Mouse (Mus musculus) erythroid progenitor cell, adult 5-6 weeks (primary cell): ENCODE data around the gene Dhtkd1. TPM values are rescaled to one million over a fixed set of nuclear protein-coding genes. Genes with fewer than 3 reads are reported as not detected.
"Not testable (repeated sequence)": the region's sequence is repeated elsewhere in the genome, so short reads cannot be mapped to it uniquely, and the experiment has no call there.

ENCODE experiments used
- ATAC-seq: replicated peaks from 2 replicates; pipeline ENCODE4 v1.8.0; 2016; ENCODE audit warnings: moderate number of reproducible peaks, mild to moderate bottlenecking, moderate TSS enrichment, inconsistent platforms; ENCODE audit not compliant: poor library complexity, low FRiP score, severe bottlenecking
- total RNA-seq, 2 experiments: library from RNA; stranded (forward) in 1 of 2; stranded (reverse) in 1 of 2; fragments of 150-400 nt in 1 of 2; fragments of 186-747, 209-891 nt in 1 of 2; gene quantifications; 2 replicates each; pipeline versions ENCODE4 v1.2.3 to v1.2.4; 2015 to 2017; ENCODE audit warnings: low replicate concordance in 2 of 2

The Dhtkd1 gene
- total RNA-seq (2015; ENCODE audit: low replicate concordance) (0.84 TPM in 1 of 2 replicates, not detected in the other), total RNA-seq (2017; ENCODE audit: low replicate concordance) (0.26 TPM in 1 of 2 replicates, not detected in the other)

DNA sequence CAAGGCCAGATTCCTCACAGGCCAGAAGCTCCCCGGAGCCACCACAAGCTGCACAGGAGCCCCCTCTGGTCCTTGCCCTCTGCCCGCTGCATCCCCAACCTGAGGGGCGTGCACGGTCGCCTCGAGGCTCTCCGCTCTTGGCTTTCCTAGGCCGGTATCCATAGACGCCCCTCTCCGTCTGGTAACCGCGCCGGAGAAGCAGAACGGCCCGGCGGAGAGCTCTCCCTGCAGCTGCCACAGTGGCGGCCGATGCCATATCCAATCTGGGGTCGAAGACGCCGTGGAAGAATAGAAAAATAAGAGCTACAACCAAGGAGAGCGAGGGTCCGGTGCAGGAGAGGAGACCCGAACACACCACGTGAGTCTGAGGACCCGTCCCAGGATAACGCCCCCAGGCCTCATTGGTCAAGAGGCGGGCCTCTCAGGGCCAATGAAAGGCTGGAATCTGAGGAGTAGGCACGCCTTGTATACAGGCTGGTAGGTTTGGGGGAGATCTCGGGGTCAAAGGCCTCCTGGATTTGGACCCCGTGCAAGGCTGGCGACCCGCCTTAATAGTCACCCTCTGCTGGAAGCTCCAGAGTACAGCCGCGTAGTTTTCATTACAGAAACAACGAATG lies at the start of gene Dhtkd1:
Gene Dhtkd1, minus strand, starts transcription at position 377 of the 617 bp plus-strand sequence.
- peak; percentile 73 for ATAC-seq

DNA sequence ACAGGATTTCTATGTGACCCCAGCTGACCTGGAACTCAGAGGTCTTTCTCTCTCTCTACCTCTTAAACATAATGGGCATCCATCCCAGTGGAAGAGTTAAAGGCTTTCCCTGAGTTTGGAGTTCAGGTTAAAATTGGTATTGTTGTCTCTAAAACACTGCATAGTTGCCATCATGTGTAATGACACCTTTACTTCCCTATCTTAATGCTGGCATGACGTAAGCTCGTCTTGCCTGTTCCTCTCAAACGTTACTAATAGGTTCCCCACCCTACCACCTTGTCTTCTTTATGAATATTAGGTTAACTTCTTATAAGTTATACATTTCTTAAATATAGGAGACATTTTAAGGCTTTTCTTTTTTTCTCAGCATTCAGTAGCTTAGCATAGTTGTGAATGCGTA lies 34.9 kb upstream of the Dhtkd1 start:
- no peak for ATAC-seq

DNA sequence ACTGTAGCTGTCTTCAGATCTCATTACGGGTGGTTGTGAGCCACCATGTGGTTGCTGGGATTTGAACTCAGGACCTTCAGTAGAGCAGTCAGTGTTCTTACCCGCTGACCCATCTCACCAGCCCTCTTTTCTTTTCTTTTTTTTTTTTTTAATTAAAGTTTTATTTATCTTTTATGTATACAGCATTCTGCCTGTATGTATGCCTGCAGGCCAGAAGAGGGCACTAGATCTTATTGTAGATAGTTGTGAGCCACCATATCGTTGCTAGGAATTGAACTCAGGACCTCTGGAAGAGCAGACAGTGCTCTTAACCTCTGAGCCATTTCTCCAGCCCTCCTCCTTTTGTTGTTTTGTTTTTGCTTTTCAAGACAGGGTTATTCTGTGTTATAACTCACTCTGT lies 28.0 kb upstream of the Dhtkd1 start:
- not testable (repeated sequence) for ATAC-seq

DNA sequence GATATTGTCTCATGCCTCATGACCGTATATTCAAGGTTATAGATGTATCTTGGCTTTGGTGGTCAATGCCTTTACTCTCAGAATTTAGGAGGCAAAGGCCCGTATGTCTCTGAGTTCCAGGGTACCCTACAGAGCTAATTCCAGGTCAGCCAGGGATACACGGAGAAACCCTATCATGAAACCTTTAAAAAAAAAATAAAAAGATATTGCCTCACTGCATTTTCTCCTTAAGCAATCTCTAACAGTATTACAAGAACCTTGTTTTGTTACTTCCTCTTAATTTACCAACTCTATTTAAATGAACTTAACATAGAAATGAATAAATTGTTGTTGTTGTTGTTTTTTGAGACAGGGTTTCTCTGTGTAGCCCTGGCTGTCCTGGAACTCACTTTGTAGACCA lies 23.4 kb upstream of the Dhtkd1 start:
- ATAC-seq: no peak

DNA sequence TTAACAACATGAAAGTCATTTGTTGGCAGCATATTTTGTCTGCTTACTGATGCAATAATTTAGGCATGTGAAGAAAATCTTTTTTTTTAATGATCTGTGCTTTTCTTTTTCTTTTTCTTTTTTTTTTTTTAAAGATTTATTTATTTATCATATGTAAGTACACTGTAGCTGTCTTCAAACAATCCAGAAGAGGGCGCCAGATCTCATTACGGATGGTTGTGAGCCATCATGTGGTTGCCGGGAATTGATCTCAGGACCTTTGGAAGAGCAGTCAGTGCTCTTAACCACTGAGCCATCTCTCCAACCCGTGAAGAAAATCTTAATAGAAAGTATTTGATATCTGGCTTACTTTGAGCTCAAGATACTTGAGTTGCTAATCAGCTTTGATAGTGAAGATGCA lies 21.1 kb upstream of the Dhtkd1 start:
- ATAC-seq: not testable (repeated sequence)

DNA sequence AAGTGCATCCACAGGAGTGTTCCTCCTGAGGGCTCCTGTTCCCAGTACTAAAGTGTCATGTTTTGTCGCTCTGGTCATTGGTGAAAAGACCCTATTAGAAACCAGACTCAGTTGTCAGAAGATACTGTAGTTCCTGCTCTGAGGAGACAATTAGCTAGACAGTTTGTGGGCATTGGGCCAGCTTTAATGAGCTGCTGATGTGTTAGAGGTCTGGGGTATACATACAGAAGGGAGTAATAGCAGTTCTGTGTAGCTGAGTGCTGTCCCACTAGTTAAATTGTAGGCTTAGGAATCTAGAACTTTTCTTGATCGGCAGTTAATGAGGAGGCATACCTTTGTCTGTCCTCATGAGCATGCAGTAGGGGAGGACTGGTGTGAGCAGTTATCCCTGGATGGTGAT lies 19.7 kb upstream of the Dhtkd1 start:
- ATAC-seq: no peak

DNA sequence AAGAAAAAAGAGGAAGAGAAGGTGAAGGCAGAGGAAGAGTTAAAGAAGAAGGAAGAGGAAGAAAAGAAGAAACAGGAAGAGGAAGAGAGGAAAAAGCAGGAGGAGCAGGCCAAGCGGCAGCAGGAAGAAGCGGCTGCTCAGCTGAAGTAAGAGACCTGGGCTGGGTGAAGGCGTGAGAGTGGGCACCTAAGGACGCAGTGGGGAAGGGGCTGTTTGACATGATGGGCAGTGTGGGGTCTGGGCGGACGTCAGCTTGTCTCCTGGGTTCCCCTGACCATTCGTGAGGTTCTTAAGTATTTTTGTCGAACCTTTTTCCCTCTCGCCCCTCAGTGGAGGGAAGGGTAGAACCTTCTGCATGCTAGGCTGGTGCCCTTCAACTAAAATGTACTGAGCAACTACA lies 15.1 kb upstream of the Dhtkd1 start:
- no peak for ATAC-seq

DNA sequence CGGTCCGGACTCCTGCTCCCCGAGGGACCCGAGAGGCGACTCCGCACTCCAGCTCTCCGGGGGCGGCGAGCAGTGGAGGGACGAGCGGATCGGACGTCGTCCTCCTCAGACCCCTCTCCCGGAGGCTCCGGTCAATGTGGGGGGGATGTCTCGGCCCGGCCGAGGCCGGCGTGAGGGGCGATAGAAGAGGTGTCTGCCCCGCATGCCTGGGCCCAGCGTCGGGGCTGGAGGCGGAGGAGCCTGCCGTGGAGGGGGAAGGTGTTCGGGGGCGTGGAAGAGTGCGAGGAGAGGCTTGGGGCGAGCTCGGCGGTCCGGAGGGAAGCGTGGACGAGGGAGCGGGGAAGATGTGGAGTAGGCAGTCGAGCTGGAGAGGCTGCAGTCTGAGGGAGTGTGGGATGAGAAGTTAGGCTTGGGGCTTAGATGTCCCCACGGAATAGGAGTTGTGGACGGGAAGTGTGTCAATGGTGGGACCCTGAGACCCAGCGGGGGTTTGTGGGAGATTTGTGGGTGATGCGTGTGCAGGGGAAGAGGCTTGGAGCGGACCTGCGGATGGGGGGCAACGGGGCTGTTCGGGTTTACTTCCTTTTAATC lies 9.1 kb upstream of the Dhtkd1 start:
- ATAC-seq: peak; percentile 57

DNA sequence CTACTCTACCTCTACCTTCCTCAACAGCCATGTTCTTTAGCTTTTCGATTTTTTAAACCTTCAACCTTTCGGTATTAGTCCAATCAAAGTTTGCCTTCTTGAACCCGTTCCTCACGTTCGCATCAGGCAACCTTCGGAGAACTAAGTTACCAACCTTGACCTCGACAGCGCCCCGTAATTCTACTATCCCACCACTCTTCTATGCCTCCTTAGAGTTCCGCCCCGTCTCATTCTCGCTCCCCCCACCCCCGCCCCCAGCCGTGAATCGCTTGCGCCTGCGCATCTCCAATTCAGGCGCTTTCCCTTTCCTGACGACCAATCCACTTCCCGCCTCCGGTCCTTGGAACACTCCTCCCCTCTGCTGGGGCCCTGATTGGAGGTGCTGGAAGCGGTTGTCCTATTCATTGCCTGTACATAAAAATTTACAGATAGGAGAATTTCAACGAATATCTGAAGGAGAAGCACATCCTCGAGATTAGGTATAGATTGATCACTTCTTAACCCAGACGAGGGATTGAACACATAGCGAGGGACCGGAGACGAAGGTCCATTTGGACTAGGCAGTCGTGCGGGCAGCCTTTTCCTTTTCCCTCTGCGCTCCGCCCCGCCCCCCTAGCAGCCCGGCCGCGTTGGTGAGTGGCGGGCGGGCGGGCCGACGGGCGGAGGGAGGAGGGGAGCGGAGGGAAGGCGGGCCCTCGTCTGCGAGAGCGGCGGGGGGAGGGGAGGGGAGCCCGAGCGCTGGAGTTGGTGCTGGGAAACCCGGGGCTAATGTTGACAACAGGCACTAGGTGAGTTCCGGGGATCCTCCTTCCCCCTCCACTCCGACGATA lies 8.4 kb upstream of the Dhtkd1 start, which contains the start of gene Upf2:
Gene Upf2, plus strand, starts transcription at position 704 of the 830 bp plus-strand sequence.
- ATAC-seq: peak; percentile 92

DNA sequence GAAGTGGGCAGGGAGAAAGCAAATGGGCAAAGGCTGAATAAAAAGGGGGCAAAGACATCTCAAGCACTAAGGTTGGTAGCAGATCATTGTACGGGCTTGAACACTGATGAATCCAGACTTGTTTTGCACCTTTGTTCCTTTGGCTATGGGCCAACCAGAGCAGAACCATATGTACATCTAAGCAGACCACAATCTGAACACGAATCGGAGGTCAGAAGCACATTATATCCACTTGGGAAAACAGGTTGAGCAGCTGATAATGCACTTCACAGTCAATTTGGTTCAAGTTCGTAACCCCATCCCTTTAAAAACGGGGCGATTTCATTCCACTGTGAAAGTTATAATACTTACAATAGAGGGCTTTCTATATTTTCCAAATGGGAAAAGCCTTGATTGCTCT lies 7.7 kb upstream of the Dhtkd1 start:
- ATAC-seq: no peak

DNA sequence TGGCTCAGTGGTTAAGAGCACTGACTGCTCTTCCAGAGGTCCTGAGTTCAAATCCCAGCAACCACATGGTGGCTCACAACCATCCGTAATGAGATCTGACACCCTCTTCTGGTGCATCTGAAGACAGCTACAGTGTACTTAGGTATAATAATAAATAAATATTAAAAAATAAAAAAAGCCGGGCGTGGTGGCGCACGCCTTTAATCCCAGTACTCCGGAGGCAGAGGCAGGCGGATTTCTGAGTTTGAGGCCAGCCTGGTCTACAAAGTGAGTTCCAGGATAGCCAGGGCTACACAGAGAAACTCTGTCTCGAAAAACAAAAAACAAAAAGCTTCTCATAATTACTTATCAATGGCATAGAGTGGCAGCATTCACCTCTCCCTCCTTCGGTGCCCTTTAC lies 7.2 kb upstream of the Dhtkd1 start:
- ATAC-seq: not testable (repeated sequence)

DNA sequence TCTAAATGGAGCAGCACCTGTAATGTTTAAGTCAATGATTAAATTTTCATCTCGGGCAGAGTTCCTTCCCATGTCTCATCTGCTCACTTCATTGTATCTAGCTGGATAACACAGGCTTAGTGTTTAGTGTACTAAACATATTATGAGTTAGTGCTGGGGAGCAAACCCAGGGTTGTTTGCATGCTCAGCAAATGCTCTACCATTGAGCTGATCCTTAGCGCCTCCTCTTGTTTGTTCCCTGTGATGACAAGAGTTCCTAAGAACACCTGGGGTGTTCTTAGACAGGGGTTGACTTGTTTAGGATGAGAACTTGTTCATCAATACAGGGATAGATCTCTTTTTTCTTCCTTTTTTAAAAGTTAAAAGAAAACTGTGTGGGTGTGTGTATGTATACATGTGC lies 6.4 kb upstream of the Dhtkd1 start:
- no peak for ATAC-seq

DNA sequence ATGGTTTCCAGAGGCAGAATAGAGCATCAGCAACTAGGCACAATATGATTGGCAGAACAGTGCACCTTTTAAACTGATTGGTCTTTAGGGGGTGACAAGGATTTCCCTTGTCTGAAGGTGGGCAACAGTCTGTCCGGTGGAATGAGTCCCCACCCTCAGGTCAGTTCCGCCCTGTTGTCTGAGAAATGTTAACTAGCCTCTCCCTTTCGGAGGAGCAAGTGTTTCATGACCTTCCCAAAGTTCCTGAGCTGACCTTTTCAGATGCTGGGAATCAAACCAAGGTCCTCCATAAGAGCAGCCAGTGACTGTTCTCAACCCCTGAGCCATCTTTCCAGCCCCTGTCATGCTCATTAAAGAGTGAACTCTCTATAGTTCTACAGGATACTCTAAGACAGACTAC lies 4.3 kb upstream of the Dhtkd1 start:
- ATAC-seq: no peak

DNA sequence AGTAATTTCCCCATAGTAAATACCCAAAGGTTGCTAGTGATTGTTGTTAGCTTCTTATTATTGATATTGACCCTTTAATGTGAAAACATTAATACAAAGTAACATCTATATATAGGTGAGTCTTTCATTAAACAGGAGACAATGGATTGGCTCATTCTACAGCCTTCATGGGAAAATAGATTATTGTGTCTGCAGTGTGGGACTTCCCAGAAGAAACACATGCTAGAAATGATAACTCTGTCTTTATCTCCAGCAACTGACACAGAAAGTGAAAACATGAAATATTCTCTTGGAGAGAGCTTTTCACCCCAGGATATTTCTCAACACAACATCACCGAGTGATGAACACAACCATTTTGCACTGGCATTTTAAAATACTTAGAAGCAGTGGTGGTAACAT lies 3.0 kb upstream of the Dhtkd1 start:
- ATAC-seq: no peak

DNA sequence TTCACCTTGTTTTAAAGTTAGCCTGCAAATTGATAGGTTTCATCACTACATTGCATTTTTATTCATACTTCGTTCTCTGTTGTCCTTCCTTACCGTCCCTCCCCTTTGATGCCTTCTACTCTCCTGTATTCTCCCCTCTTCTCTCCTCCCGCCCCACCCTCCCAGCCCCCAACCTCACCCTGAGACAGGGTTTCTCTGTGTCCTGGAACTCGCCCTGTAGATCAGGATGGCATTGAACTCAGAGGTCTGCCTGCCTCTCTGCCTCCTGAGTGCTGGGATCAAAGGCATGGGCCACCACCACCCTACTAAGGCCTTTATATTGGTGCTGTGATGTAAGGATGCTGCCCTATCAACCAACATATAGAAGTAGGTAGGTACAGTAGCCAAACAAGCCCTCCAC lies 479 bp upstream of the Dhtkd1 start:
- ATAC-seq: no peak

DNA sequence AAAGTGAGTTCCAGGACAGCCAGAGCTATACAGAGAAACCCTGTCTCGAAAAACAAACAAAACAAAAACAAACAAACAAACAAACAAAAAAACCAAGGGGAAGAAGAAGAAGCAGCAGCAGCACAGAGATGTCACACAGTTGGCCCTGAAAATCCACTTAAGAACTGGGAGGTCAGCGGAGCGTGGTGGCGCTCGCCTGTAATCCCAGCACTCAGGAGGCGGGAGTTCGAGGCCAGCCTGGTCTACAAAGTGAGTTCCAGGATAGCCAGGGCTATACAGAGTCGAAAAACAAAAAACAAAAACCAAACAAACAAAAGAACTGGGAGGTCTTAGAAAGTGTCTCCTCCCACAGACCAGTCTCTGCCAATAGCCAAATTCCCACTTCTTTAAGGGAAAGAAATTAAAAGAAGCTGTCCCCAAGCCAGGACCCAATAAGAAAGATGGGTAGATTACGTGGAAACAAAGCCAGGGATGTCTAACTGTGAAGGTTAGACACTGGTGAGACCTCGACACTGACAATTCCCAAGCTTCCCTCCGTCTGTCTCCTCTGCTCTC lies 654 bp downstream of the Dhtkd1 start:
- no peak for ATAC-seq

DNA sequence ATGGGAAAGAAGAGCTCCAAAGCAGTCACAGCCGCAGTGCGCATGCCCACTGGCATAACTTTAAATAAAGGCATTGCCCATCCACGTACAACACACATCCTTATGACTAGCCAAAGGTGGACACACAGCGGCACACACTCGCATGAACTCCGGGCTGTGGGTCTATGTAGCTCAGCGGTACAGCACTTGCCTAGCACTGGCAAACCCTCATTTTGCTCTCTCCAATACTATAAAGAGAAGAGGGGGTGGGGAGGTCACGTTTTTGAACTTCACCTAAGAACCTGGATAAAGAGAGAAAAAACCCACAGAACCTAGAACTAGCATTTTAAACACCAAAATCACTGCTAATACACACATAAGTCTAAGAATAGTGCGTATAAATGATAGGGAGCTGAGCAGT lies 1.7 kb downstream of the Dhtkd1 start:
- ATAC-seq: no peak

DNA sequence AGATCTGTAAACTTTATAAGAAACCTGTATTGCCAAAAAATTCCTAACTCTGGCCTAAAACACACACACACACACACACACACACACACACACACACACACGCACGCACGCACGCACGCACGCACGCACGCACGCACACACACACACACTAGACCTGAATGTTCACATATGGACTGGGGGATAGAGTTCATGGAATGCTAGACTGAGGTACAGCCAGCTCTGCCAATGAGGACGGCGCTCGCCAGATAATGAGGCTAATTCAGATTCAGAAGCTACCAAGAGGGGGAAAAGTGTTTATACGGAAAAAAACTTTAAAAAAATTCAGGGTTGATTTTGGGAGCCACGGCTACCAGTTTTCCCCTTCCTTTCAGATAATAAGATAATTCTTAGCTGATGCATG lies 2.7 kb downstream of the Dhtkd1 start:
- no peak for ATAC-seq

DNA sequence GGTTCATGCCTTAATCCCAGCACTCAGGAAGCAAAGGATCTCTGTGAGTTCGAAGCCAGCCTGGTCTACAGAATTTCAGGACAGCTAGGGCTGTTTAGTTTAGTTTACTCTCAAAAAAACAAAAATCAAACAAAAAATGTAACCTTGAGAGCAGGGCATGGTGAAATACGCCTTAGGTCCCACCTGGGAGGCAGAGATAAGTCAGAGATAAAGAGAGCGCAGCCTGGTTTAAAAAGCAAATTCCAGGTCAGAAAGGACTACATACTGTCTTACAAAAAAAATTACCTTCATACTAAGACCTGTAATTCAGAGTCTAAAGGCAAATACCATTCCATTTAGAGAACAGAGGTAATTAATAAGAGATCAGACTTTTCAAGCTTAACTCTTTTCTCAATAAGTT lies 3.3 kb downstream of the Dhtkd1 start:
- no peak for ATAC-seq

DNA sequence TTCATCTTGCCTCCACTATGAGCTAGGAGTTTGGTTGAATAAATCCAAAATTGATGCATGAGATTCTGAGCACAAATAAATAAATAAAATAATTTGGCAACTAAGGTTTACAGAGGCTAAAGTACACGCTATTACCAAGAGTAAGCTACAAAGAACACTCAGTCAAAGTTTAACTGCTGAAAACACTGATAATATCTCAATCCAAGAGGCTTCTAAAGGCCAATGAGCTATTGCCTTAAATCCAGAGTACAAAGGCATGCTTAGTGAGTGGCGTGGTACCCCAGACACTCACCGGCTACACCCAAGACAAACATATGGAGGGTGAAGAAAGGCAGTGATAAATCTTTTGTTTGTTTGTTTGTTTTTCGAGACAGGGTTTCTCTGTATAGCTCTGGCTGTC lies 6.0 kb downstream of the Dhtkd1 start:
- no peak for ATAC-seq

DNA sequence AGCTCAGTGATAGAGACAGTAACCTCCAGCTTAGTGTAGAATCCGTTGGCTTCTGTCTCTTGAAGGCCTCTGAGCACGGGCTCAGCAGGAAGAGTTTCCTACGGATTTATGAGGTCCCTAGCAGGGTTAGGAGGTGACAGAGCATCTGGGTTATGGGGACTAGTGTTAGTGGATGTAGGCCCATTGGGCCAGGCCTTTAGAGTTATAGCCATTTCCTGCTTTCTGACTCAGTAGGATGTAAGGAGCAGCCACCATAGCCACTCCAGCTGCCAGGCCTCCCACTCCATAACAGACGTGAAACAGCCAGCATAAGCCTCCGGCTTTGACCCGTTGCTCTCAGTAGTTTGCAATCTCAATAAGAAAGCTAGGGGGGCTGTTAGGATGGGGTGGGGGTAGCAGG lies 6.5 kb downstream of the Dhtkd1 start:
- ATAC-seq: no peak
